Mouse (Mus musculus) limb, embryonic 13.5 days (tissue): ENCODE measurements around the gene Tnfsf13b. TPM values are rescaled to one million over a fixed set of nuclear protein-coding genes. Genes with fewer than 3 reads are reported as not detected.

Experiments used
- ATAC-seq: fragments of 200-750 bp; cut with Nextera tagmentation; 2 replicates; pipeline ENCODE4 v1.8.0; 2017; ENCODE audit warnings: low read depth, moderate number of reproducible peaks, moderate TSS enrichment; ENCODE audit not compliant: low FRiP score
- H3K27ac ChIP-seq: fragments of 300-500 bp; sonication (generic); 2 replicates; pipeline ENCODE4 v1.5.1; 2015; ENCODE audit warnings: inconsistent platforms, mild to moderate bottlenecking, moderate library complexity
- H3K27me3 ChIP-seq: fragments of 300-500 bp; sonication (generic); 2 replicates; pipeline ENCODE4 v1.6.1; 2015; ENCODE audit warnings: mild to moderate bottlenecking, inconsistent platforms
- H3K36me3 ChIP-seq: fragments of 300-500 bp; sonication (generic); 2 replicates; pipeline ENCODE4 v1.6.1; 2015; ENCODE audit warnings: inconsistent platforms, mild to moderate bottlenecking, moderate library complexity
- H3K4me1 ChIP-seq: fragments of 300-500 bp; sonication (generic); 2 replicates; pipeline ENCODE4 v1.6.1; 2015; ENCODE audit warnings: inconsistent platforms
- H3K4me2 ChIP-seq: fragments of 300-500 bp; sonication (generic); replicated peaks from 2 replicates; pipeline ENCODE4 v1.6.1; 2015; ENCODE audit warnings: inconsistent platforms, mild to moderate bottlenecking, moderate library complexity
- H3K4me3 ChIP-seq: fragments of 300-500 bp; sonication (generic); 2 replicates; pipeline ENCODE4 v1.5.1; 2015; ENCODE audit warnings: moderate library complexity, mild to moderate bottlenecking, inconsistent platforms
- H3K9ac ChIP-seq: fragments of 300-500 bp; sonication (generic); 2 replicates; pipeline ENCODE4 v1.6.1; 2015; ENCODE audit warnings: mild to moderate bottlenecking, inconsistent platforms
- H3K9me3 ChIP-seq: fragments of 300-500 bp; sonication (generic); 2 replicates; pipeline ENCODE4 v1.6.1; 2016; ENCODE audit warnings: inconsistent platforms
- WGBS: fragments of 180-500 bp; shearing (Covaris S2); methylation state at CpG from one replicate; pipeline ENCODE4 v1.1.7; 2015; 5-methylcytosine and 5-hydroxymethylcytosine counted together
- polyA plus RNA-seq: library from polyadenylated mRNA; unstranded; fragments of >200 nt; fragmentation: Nextera tagmentation; extraction: Ambion mirVana; gene quantifications from 2 replicates; pipeline ENCODE4 v1.2.1, GENCODE M21; 2015

The Tnfsf13b gene
- polyA plus RNA-seq, 1 experiment from 2014 or later = 2.3 TPM

DNA sequence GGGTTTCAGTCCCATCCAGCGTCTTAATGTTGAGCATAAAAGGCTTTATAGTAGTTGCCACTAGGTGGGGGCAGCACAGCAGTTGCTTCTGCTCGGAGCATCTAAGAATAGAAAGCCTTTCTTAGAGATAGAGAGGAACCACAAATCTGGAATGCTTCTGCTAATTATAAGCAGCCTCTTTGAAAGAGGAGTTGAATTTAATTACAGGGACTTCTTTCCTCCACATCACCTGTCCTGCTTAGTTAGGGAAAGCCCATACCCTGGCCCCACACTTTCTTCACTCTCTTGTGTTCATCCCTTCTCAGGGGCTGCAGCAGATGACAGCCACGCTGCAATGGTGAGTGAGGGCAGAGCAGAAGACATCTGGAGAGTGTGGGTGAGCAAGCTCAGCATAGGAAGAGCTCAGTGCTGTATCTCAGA, 47.3 kb downstream of the Tnfsf13b start:
- no peaks in the 10 kb centered on the region for H3K4me1 ChIP-seq
- ATAC-seq = no peak
- H3K36me3 ChIP-seq = no peaks in the 10 kb centered on the region
- H3K9me3 ChIP-seq = no peaks in the 10 kb centered on the region
- WGBS = 18% methylated on average over 3 of the region's 3 CpGs
- peaks cover 8% of the 10 kb centered on the region for H3K27me3 ChIP-seq
- H3K4me2 ChIP-seq = no peak overlapping the region
- H3K4me3 ChIP-seq = no peak overlapping the region
- no peak overlapping the region for H3K27ac ChIP-seq
- no peak overlapping the region for H3K9ac ChIP-seq

DNA sequence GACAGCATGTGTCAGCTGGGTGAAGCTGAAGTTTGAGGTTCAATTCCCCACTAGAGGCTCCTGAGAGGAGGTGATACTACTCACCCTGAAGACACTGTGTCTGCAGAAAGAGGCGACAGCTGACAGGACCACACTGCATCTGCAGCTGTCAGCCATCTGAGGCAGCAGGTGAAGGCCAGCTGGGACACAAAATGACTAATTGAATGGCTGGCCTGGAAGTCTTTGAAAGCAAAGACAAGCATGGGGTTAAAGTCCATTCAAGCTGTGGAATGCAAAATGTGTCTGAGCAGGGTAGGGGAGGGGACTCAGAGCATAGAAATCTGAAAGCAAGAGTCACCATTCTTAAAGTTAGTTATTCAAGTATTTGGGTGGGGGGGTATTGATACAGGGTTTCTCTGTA, 54.7 kb downstream of the Tnfsf13b start:
- Histone ChIP-seq H3K4me3 (no peak overlapping the region), H3K4me1 (no peaks in the 10 kb centered on the region), H3K9ac (no peak overlapping the region), H3K27me3 (no peaks in the 10 kb centered on the region; the same call in 1 of the 2 replicates), H3K27ac (no peak overlapping the region), H3K9me3 (no peaks in the 10 kb centered on the region), H3K36me3 (no peaks in the 10 kb centered on the region), H3K4me2 (no peak overlapping the region)
- ATAC-seq = no peak
- 30% methylated on average over 1 of the region's 1 CpGs for WGBS

DNA sequence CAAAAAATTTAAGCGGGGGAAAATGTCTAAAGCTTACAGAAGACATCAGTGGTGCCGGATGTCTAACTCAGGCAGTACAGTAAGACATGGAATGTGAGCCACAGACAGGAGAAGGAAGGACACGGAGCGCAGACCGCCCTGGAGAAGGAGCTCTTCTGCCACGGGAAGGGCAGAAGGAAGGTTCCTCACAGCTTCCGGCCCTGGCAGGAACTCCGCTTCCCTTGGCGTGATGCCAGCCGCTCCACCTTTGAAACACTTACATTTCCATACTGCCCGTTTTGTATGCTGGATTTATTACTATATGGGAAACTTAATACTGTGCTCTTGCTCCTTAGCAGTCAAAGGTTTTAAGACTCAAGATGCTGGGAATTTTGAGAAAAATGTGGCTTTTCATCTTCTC, 60.6 kb downstream of the Tnfsf13b start:
- H3K4me1 ChIP-seq = no peaks in the 10 kb centered on the region
- no peaks in the 10 kb centered on the region for H3K9me3 ChIP-seq
- H3K4me3 ChIP-seq = no peak overlapping the region
- 64% methylated on average over 11 of the region's 11 CpGs for WGBS
- H3K4me2 ChIP-seq = no peak overlapping the region
- no peak for ATAC-seq
- no peaks in the 10 kb centered on the region for H3K36me3 ChIP-seq
- no peak overlapping the region for H3K27ac ChIP-seq
- no peak overlapping the region for H3K9ac ChIP-seq
- H3K27me3 ChIP-seq = no peaks in the 10 kb centered on the region; the same call in 1 of the 2 replicates

- Histone ChIP-seq H3K4me2 (no peak overlapping the region), H3K36me3 (no peaks in the 10 kb centered on the region), H3K4me1 (no peaks in the 10 kb centered on the region), H3K27me3 (no peaks in the 10 kb centered on the region; the same call in 1 of the 2 replicates), H3K27ac (no peak overlapping the region), H3K4me3 (no peak overlapping the region), H3K9me3 (no peaks in the 10 kb centered on the region), H3K9ac (no peak overlapping the region)
- 81% methylated on average over 7 of the region's 7 CpGs for WGBS
- 0 out of 2 replicates have a peak, but pooled peaks have one; percentile 36 for ATAC-seq
Measured at GRCm38 (mm10) chr8:10067775-10068174, 61.5 kb downstream of the Tnfsf13b start.

DNA sequence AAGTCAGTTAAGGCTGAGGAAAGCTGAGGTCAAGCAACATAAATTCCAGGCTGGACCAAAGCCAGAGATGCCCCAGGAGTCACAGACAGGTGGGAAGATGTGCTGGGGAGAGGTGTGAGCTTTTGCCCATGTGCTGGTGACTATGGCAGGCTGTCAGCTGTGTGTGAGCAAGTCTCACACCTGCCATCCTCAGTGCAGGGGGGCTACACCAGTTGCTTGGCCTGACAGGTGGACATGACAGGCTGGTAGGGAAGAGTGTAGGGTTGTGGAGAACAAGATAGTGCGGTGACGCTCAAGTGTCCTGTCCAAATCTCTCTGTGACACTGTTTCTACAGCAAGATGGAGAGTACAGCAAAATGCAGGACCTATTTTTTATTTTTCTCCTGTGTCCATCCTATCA, 66.1 kb downstream of the Tnfsf13b start:
- H3K9ac ChIP-seq = no peak overlapping the region
- H3K36me3 ChIP-seq = no peaks in the 10 kb centered on the region
- no peak overlapping the region for H3K4me2 ChIP-seq
- H3K4me1 ChIP-seq = no peaks in the 10 kb centered on the region
- H3K9me3 ChIP-seq = no peaks in the 10 kb centered on the region
- no peak overlapping the region for H3K4me3 ChIP-seq
- no peak for ATAC-seq
- no peaks in the 10 kb centered on the region for H3K27me3 ChIP-seq
- no peak overlapping the region for H3K27ac ChIP-seq
- 77% methylated on average over 2 of the region's 2 CpGs for WGBS

Other genes with a start within 250 kb of the Tnfsf13b start
- gene Fam155a, start 235.3 kb upstream of the Tnfsf13b start, polyA plus RNA-seq = 0.89 and 1.7 TPM in 2 replicates
- not detected in 2 replicates for gene Gm10217, start 142.2 kb upstream of the Tnfsf13b start, polyA plus RNA-seq
- gene Lig4, start 28.8 kb upstream of the Tnfsf13b start, polyA plus RNA-seq = 6.5 and 6.9 TPM in 2 replicates
- gene Abhd13, start 28.8 kb upstream of the Tnfsf13b start, polyA plus RNA-seq = 16.2 and 17.2 TPM in 2 replicates
- 0.54 and 0.70 TPM in 2 replicates for gene Myo16, start 147.4 kb downstream of the Tnfsf13b start, polyA plus RNA-seq